Mouse (Mus musculus) heart, postnatal 4 days (tissue): Measurements from ENCODE around the gene Ripor3. TPM values are rescaled to one million over a fixed set of nuclear protein-coding genes. Genes with fewer than 3 reads are reported as not detected.
A peak's percentile ranks its signal among the peaks of the same experiment; 100 is the strongest.

Experiments used
- DNase-seq: peaks from one replicate; pipeline ENCODE4 v3.0.0; 2021
- total RNA-seq, 2 experiments: library from RNA; stranded (reverse); gene quantifications; 2 replicates each; pipeline ENCODE4 v1.2.3; 2021

The Ripor3 gene
- total RNA-seq, 2 experiments from 2014 or later = 0.45 to 0.91 TPM

GRCm38 (mm10) chr2:167951301-167952211, 58.9 kb downstream of the Ripor3 start:
- no peak for DNase-seq

- no peak for DNase-seq
Measured at GRCm38 (mm10) chr2:167950681-167951080, 59.7 kb downstream of the Ripor3 start.

- DNase-seq = no peak
Measured at GRCm38 (mm10) chr2:167949808-167950207, 60.6 kb downstream of the Ripor3 start.

GRCm38 (mm10) chr2:167949250-167949649, 61.2 kb downstream of the Ripor3 start:
- no peak for DNase-seq

- DNase-seq = no peak
Measured at GRCm38 (mm10) chr2:167948557-167948956, 61.9 kb downstream of the Ripor3 start.

GRCm38 (mm10) chr2:167948047-167948446, 62.4 kb downstream of the Ripor3 start:
- DNase-seq = no peak

GRCm38 (mm10) chr2:167947251-167947650, 63.2 kb downstream of the Ripor3 start:
- DNase-seq = no peak

GRCm38 (mm10) chr2:167945451-167945850, 65.0 kb downstream of the Ripor3 start:
- DNase-seq = no peak

GRCm38 (mm10) chr2:167944193-167944592, 66.2 kb downstream of the Ripor3 start:
- no peak for DNase-seq

- DNase-seq = peak; percentile 44
Measured at GRCm38 (mm10) chr2:167942926-167943633, 67.3 kb downstream of the Ripor3 start.

- DNase-seq = peak; percentile 85
Measured at GRCm38 (mm10) chr2:167942199-167942925, 68.1 kb downstream of the Ripor3 start.

GRCm38 (mm10) chr2:167941745-167942176, 68.7 kb downstream of the Ripor3 start:
- DNase-seq = no peak

- DNase-seq = no peak
Measured at GRCm38 (mm10) chr2:167941320-167941719, 69.1 kb downstream of the Ripor3 start.

- DNase-seq = no peak
Measured at GRCm38 (mm10) chr2:167940636-167941035, 69.8 kb downstream of the Ripor3 start.

GRCm38 (mm10) chr2:167939632-167940399, 70.6 kb downstream of the Ripor3 start:
- no peak for DNase-seq

- DNase-seq = no peak
Measured at GRCm38 (mm10) chr2:167939204-167939603, 71.2 kb downstream of the Ripor3 start.

- DNase-seq = no peak
Measured at GRCm38 (mm10) chr2:167938786-167939185, 71.6 kb downstream of the Ripor3 start.

GRCm38 (mm10) chr2:167935956-167936355, 74.5 kb downstream of the Ripor3 start:
- no peak for DNase-seq

GRCm38 (mm10) chr2:167933397-167933796, 77.0 kb downstream of the Ripor3 start:
- no peak for DNase-seq

- DNase-seq = peak; percentile 30
Measured at GRCm38 (mm10) chr2:167932727-167933231, 77.6 kb downstream of the Ripor3 start.

GRCm38 (mm10) chr2:167931985-167932726, 78.3 kb downstream of the Ripor3 start, which contains the start of gene Ptpn1:
Gene Ptpn1, plus strand, starts transcription at chr2:167932057.
- peak; percentile 99 for DNase-seq
